Mouse (Mus musculus): ENCODE data around the gene Olfr859.
"Not testable (repeated sequence)": the region's sequence is repeated elsewhere in the genome, so short reads cannot be mapped to it uniquely, and the experiment has no call there.

Olfr859 gene

DNA sequence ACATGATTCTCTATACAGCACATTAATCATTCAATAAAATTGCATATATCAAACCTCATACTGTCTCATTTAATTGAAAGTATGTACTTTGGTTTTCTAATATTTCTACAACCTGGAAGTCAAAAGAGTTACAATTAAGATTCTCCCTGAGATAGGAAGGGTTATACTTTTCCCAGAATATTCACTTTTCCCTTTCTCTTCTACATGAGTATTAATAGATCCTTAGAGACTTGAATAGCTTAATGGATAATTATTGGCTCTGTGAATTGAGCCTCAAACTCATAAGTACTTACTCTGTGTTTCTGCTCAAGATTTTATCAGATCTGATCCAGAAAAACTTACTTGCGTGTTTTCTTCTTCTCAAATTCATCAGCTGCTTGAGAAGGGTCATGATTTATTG lies at the start of gene Olfr859:
Gene Olfr859 (plus strand): TSS at position 301 of the 400 bp plus-strand sequence.
- not testable (repeated sequence) for DNase-seq (ENCODE audit: low read depth, low spot score)

- DNase-seq (ENCODE audit: low read depth, low spot score): no peak
Observed at GRCm38 (mm10) chr9:19769136-19769535, 35.6 kb upstream of the Olfr859 start.

GRCm38 (mm10) chr9:19769701-19770100 lies 35.0 kb upstream of the Olfr859 start:
- no peak for DNase-seq (ENCODE audit: low read depth, low spot score)

GRCm38 (mm10) chr9:19779983-19780382 lies 24.7 kb upstream of the Olfr859 start, which contains the start of gene Olfr58:
Gene Olfr58 (plus strand): TSS chr9:19780283.
- DNase-seq (ENCODE audit: low read depth, low spot score): no peak

DNA sequence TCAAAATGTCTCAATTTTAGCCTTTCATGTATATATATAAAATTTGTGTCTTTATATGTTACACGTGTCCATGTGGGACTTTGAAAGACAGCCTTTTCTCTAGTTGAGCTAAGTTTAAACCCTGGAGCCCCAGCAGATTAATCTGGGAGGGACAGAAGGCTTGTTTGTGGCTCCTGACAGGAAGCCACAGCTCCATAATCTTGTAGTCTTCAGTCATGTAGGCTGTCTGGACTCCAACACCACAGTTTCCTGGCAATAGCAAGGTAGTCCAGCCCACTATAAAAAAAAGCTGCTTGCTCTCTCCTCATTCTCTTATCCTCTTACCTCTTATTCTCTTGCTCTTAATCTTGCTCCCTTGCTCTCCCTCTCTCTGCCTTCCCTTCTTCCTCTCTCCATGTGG lies 1.7 kb upstream of the Olfr859 start:
- DNase-seq (ENCODE audit: low read depth, low spot score): no peak

- no peak for DNase-seq (ENCODE audit: low read depth, low spot score)
Observed at GRCm38 (mm10) chr9:19849647-19850046, 44.9 kb downstream of the Olfr859 start, which contains the start of gene Olfr860. Gene Olfr860 (minus strand): TSS chr9:19849747.

All from telencephalon, adult 2 months (tissue).